Comparison of ENCODE assay signal across 15 mouse cellular contexts in genomic region chr12:75486568-75487286, GRCm38 (mm10).
"Had no signal": no experiment of that assay in that cellular context is flagged by ENCODE, and none has a peak within 500 bp of the region (broad histone marks: within the 10 kb centered on the region; RNA-seq: fewer than 3 reads in every experiment).

No protein-coding gene starts in this region.

- H3K4me3 ChIP-seq: limb, embryonic 15.5 days; megakaryocyte, embryonic 14.5 days; midbrain, embryonic 15.5 days; neural tube, embryonic 12.5 days; stomach, embryonic 15.5 days had no signal

- H3K9ac ChIP-seq: limb, embryonic 15.5 days; midbrain, embryonic 15.5 days; neural tube, embryonic 12.5 days; stomach, embryonic 15.5 days had no signal

- H3K4me2 ChIP-seq: limb, embryonic 15.5 days; midbrain, embryonic 11.5 days; midbrain, embryonic 15.5 days; neural tube, embryonic 12.5 days; stomach, embryonic 15.5 days had no signal

- H3K4me1 ChIP-seq: limb, embryonic 15.5 days; midbrain, embryonic 15.5 days; neural tube, embryonic 12.5 days; stomach, embryonic 15.5 days had no signal

- H3K9me3 ChIP-seq: limb, embryonic 15.5 days; megakaryocyte, embryonic 14.5 days; midbrain, embryonic 15.5 days; neural tube, embryonic 12.5 days; stomach, embryonic 15.5 days had no signal

- H3K27ac ChIP-seq: limb, embryonic 15.5 days; macrophage; midbrain, embryonic 15.5 days; neural tube, embryonic 12.5 days had no signal

- ATAC-seq: hindbrain, embryonic 16.5 days; midbrain, embryonic 15.5 days had no signal

- DNase-seq: kidney, adult 9 months; kidney, postnatal 10 days; layer of hippocampus, adult 9-11 months; layer of hippocampus, postnatal 36 days; lung, adult 2 months; lung, postnatal 10 days; right cerebral cortex, postnatal 14 days had no signal

- H3K36me3 ChIP-seq: midbrain, embryonic 15.5 days; stomach, embryonic 15.5 days had no signal

- H3K27me3 ChIP-seq: limb, embryonic 15.5 days; megakaryocyte, embryonic 14.5 days; midbrain, embryonic 15.5 days; neural tube, embryonic 12.5 days; stomach, embryonic 15.5 days had no signal
